Mouse (Mus musculus) testis, postnatal 14 days (tissue): ENCODE measurements around the gene Aunip.

Experiments
- DNase-seq: peaks from one replicate; pipeline ENCODE4 v3.0.0; 2021; ENCODE audit warnings: low spot score

Aunip gene

GRCm38 (mm10) chr4:134553631-134554030 lies 42.8 kb downstream of the Aunip start:
- no peak for DNase-seq

GRCm38 (mm10) chr4:134555956-134556580 lies 45.3 kb downstream of the Aunip start:
- no peak for DNase-seq

GRCm38 (mm10) chr4:134557626-134558249 lies 46.9 kb downstream of the Aunip start:
- DNase-seq, result no peak

GRCm38 (mm10) chr4:134558570-134559113 lies 47.8 kb downstream of the Aunip start:
- DNase-seq, result no peak

GRCm38 (mm10) chr4:134559154-134559553 lies 48.4 kb downstream of the Aunip start:
- no peak for DNase-seq

GRCm38 (mm10) chr4:134560699-134561098 lies 49.9 kb downstream of the Aunip start:
- DNase-seq, result no peak

GRCm38 (mm10) chr4:134562014-134562413 lies 51.2 kb downstream of the Aunip start:
- no peak for DNase-seq

- DNase-seq, result no peak
Observed at GRCm38 (mm10) chr4:134563624-134564023, 52.8 kb downstream of the Aunip start.

GRCm38 (mm10) chr4:134564093-134564492 lies 53.3 kb downstream of the Aunip start:
- no peak for DNase-seq

GRCm38 (mm10) chr4:134567377-134568226 lies 56.8 kb downstream of the Aunip start:
- DNase-seq, result no peak

GRCm38 (mm10) chr4:134569205-134569604 lies 58.4 kb downstream of the Aunip start:
- no peak for DNase-seq

GRCm38 (mm10) chr4:134569831-134570230 lies 59.0 kb downstream of the Aunip start:
- no peak for DNase-seq

- no peak for DNase-seq
Observed at GRCm38 (mm10) chr4:134570704-134571451, 60.1 kb downstream of the Aunip start.

- no peak for DNase-seq
Observed at GRCm38 (mm10) chr4:134572449-134573300, 61.9 kb downstream of the Aunip start.
